In genomic region chr8:71625088-71625487, GRCm38 (mm10) we compare ENCODE assay signal across 1 mouse cellular context.
TF ChIP-seq lines count a peak whose summit lies in the region.

No protein-coding gene starts in this region.

TF ChIP-seq in CH12.LX, 34 proteins besides CTCF, POLR2A, EP300 and RAD21 (continued from another document):
- TF ChIP-seq ETS1 (conservative IDR thresholded peaks at IDR 0.05; ENCODE audit: low read depth, low read length) (peak; percentile 19; the same call in 1 of the 2 replicates), IRF4 (IDR thresholded peaks at IDR 0.05; ENCODE audit: low read depth, low read length) (peak; percentile 98), ZC3H11A (IDR thresholded peaks at IDR 0.05; ENCODE audit: low read depth, low read length) (no peak), TCF12 (IDR thresholded peaks at IDR 0.05; ENCODE audit: low read depth, low read length) (0 out of 2 replicates have a peak, but pooled peaks have one; percentile 28), ELF1 (IDR thresholded peaks at IDR 0.05; ENCODE audit: low read depth, low read length) (peak; percentile 58; the same call in 1 of the 2 replicates), ZKSCAN1 (IDR thresholded peaks at IDR 0.05; ENCODE audit: borderline replicate concordance, low read depth, low read length) (no peak), MAZ (IDR thresholded peaks at IDR 0.05; ENCODE audit: low read depth, low read length) (no peak)
